Mouse (Mus musculus) limb, embryonic 14.5 days (tissue): ENCODE measurements around the gene Syndig1. TPM values are rescaled to one million over a fixed set of nuclear protein-coding genes. Genes with fewer than 3 reads are reported as not detected.

ENCODE experiments used
- ATAC-seq: fragments of 200-750 bp; cut with Nextera tagmentation; 2 replicates; pipeline ENCODE4 v1.8.0; 2017; ENCODE audit warnings: low read depth, moderate number of reproducible peaks, moderate TSS enrichment; ENCODE audit not compliant: low FRiP score
- DNase-seq: peaks from one replicate; pipeline ENCODE4 v3.0.0-alpha.2; 2015; ENCODE audit warnings: low spot score
- H3K27ac ChIP-seq: fragments of 300-500 bp; sonication (generic); replicated peaks from 2 replicates; pipeline ENCODE4 v1.5.1; 2014; ENCODE audit warnings: low read depth, mild to moderate bottlenecking, low read length, moderate library complexity, mixed read lengths
- H3K27me3 ChIP-seq: fragments of 300-500 bp; sonication (generic); 2 replicates; pipeline ENCODE4 v1.6.1; 2014; ENCODE audit warnings: low read length, mixed read lengths; ENCODE audit not compliant: control insufficient read depth, insufficient read depth
- H3K36me3 ChIP-seq: fragments of 300-500 bp; sonication (generic); 2 replicates; pipeline ENCODE4 v1.6.1; 2014; ENCODE audit warnings: mild to moderate bottlenecking, low read length, moderate library complexity, mixed read lengths; ENCODE audit not compliant: control insufficient read depth, insufficient read depth
- H3K4me1 ChIP-seq: fragments of 300-500 bp; sonication (generic); 2 replicates; pipeline ENCODE4 v1.6.1; 2014; ENCODE audit warnings: antibody characterized with exemption, low read length, mixed read lengths; ENCODE audit not compliant: control insufficient read depth, insufficient read depth
- H3K4me2 ChIP-seq: fragments of 300-500 bp; sonication (generic); replicated peaks from 2 replicates; pipeline ENCODE4 v1.6.1; 2014; ENCODE audit warnings: low read depth, mild to moderate bottlenecking, low read length, moderate library complexity; ENCODE audit not compliant: severe bottlenecking
- H3K4me3 ChIP-seq: fragments of 300-500 bp; sonication (generic); replicated peaks from 2 replicates; pipeline ENCODE4 v1.5.1; 2014; ENCODE audit warnings: low read length
- H3K9ac ChIP-seq: fragments of 300-500 bp; sonication (generic); 2 replicates; pipeline ENCODE4 v1.6.1; 2014; ENCODE audit warnings: mild to moderate bottlenecking, low read depth, low read length, moderate library complexity; ENCODE audit not compliant: severe bottlenecking
- H3K9me3 ChIP-seq: fragments of 300-500 bp; sonication (generic); 2 replicates; pipeline ENCODE4 v1.6.1; 2016; ENCODE audit warnings: low read length; ENCODE audit not compliant: control insufficient read depth
- POLR2A ChIP-seq: fragments of 200-500 bp; IDR thresholded peaks from 2 replicates; pipeline ENCODE4 v1.8.0; 2012; ENCODE audit warnings: inconsistent platforms, mild to moderate bottlenecking, moderate library complexity, borderline replicate concordance; ENCODE audit not compliant: insufficient read depth, insufficient read length; ENCODE audit errors: extremely low read depth
- whole genome bisulfite sequencing: fragments of 180-500 bp; shearing (Covaris S2); extraction: QIAGEN DNeasy Blood & Tissue Kit; methylation state at CpG from one replicate; pipeline ENCODE4 v1.1.7; 2014; 5-methylcytosine and 5-hydroxymethylcytosine counted together
- polyA plus RNA-seq, 2 experiments: library from polyadenylated mRNA; depleted of rRNA in 1 of 2; stranded (reverse) in 1 of 2; unstranded in 1 of 2; fragments of >200 nt; fragmentation: Nextera tagmentation in 1 of 2; extraction: Ambion mirVana in 1 of 2; gene quantifications; 2 replicates each; pipeline versions ENCODE4 v1.2.1 to v1.2.3; 2012 to 2014

Syndig1 gene
- polyA plus RNA-seq, 2 experiments, result 5.5 to 8.1 TPM

DNA sequence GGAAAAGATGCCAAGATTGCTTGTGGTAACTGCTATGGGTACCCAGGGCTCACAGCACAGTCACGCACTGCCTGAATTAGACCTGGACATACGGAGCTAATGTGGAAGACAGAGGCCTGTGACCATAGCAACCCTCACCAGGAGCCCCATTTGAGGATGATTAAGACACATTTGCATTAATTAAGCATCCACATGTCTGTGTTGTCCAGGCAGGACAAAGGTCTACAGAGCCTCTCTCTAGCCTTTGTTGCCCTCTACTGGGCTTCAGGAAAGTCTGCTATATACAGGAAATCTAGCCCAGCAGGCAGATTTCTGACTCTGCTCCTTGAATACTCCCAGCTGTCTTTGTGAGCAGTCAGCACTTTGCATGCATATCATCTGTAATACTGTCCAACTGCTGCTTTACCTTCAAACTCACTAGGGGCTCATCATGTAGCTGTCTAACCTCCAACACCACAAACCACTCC, 194.9 kb downstream of the Syndig1 start:
- Histone ChIP-seq H3K4me3 (no peak overlapping the region), H3K9me3 (no peaks in the 10 kb centered on the region), H3K27me3 (no peaks in the 10 kb centered on the region), H3K4me2 (no peak overlapping the region), H3K27ac (no peak overlapping the region), H3K9ac (no peak overlapping the region), H3K36me3 (no peaks in the 10 kb centered on the region), H3K4me1 (no peaks in the 10 kb centered on the region)
- 24% methylated on average over 2 of the region's 2 CpGs for WGBS
- DNase-seq (no peak), ATAC-seq (peak; percentile 68; the same call in 1 of the 2 replicates)
- TF ChIP-seq POLR2A, result no peak

DNA sequence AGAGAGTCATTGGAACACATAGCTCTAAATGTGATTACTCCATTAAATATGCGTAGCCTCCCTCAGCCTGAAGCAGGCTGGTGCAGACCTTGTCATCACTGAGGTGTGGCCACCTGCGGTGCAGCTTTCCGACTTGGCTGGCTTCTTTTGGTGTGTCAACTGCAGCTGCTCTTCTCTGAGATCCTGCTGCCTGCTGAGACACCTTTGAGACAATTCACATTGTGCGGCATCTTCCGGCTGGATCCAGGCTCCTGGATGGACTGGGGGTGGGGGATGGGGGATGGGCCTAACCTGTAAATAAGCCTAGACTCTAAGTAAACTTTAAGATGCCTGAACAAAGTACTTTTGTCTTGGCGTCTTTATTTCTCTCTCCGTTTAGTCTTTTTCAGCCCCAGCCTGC, 214.5 kb downstream of the Syndig1 start:
- 91% methylated on average over 7 of the region's 7 CpGs for WGBS
- TF ChIP-seq POLR2A, result no peak
- no peaks in the 10 kb centered on the region for H3K9me3 ChIP-seq
- no peak overlapping the region for H3K4me3 ChIP-seq
- H3K27ac ChIP-seq, result no peak overlapping the region
- H3K4me2 ChIP-seq, result no peak overlapping the region
- ATAC-seq (no peak), DNase-seq (no peak)
- no peaks in the 10 kb centered on the region for H3K27me3 ChIP-seq
- H3K9ac ChIP-seq, result no peak overlapping the region
- H3K4me1 ChIP-seq, result no peaks in the 10 kb centered on the region
- no peaks in the 10 kb centered on the region for H3K36me3 ChIP-seq

Other genes starting within 250 kb of the Syndig1 start
- 0.12 TPM in 1 of 2 replicates, not detected in the other for gene C530025M09Rik, start 2.0 kb downstream of the Syndig1 start, polyA plus RNA-seq (2012; rRNA removed)
- gene C530025M09Rik, start 2.0 kb downstream of the Syndig1 start, polyA plus RNA-seq (2014; fragmentation: Nextera tagmentation; extraction: Ambion mirVana), result not detected in 2 replicates